Mouse (Mus musculus) midbrain, embryonic 13.5 days (tissue): Measurements from ENCODE around the gene Gm11733. TPM values are rescaled to one million over a fixed set of nuclear protein-coding genes. Genes with fewer than 3 reads are reported as not detected.
A peak's percentile ranks its signal among the peaks of the same experiment; 100 is the strongest.

Experiments used
- ATAC-seq: fragments of 200-750 bp; cut with Nextera tagmentation; 2 replicates; pipeline ENCODE4 v1.8.0; 2017; ENCODE audit warnings: mild to moderate bottlenecking, moderate TSS enrichment, moderate library complexity
- H3K27ac ChIP-seq: fragments of 300-500 bp; sonication (generic); 2 replicates; pipeline ENCODE4 v1.5.1; 2015; ENCODE audit warnings: inconsistent platforms, mild to moderate bottlenecking, moderate library complexity
- H3K27me3 ChIP-seq: fragments of 300-500 bp; sonication (generic); 2 replicates; pipeline ENCODE4 v1.6.1; 2015; ENCODE audit warnings: mild to moderate bottlenecking, inconsistent platforms
- H3K36me3 ChIP-seq: fragments of 300-500 bp; sonication (generic); 2 replicates; pipeline ENCODE4 v1.6.1; 2015; ENCODE audit warnings: mild to moderate bottlenecking, inconsistent platforms
- H3K4me1 ChIP-seq: fragments of 300-500 bp; sonication (generic); replicated peaks from 2 replicates; pipeline ENCODE4 v1.6.1; 2015; ENCODE audit warnings: inconsistent platforms
- H3K4me2 ChIP-seq: fragments of 300-500 bp; sonication (generic); replicated peaks from 2 replicates; pipeline ENCODE4 v1.6.1; 2015; ENCODE audit warnings: moderate library complexity, mild to moderate bottlenecking, inconsistent platforms
- H3K4me3 ChIP-seq: fragments of 300-500 bp; sonication (generic); replicated peaks from 2 replicates; pipeline ENCODE4 v1.5.1; 2015; ENCODE audit warnings: mild to moderate bottlenecking, inconsistent platforms
- H3K9ac ChIP-seq: fragments of 300-500 bp; sonication (generic); replicated peaks from 2 replicates; pipeline ENCODE4 v1.6.1; 2015; ENCODE audit warnings: mild to moderate bottlenecking, inconsistent platforms
- H3K9me3 ChIP-seq: fragments of 300-500 bp; sonication (generic); 2 replicates; pipeline ENCODE4 v1.6.1; 2016; ENCODE audit warnings: mild to moderate bottlenecking, inconsistent platforms
- WGBS: fragments of 180-500 bp; shearing (Covaris S2); methylation state at CpG from one replicate; pipeline ENCODE4 v1.1.7; 2015; 5-methylcytosine and 5-hydroxymethylcytosine counted together
- polyA plus RNA-seq: library from polyadenylated mRNA; unstranded; fragments of >200 nt; fragmentation: Nextera tagmentation; extraction: Ambion mirVana; gene quantifications from 2 replicates; pipeline ENCODE4 v1.2.1, GENCODE M21; 2015

Gm11733 gene
- polyA plus RNA-seq, 1 experiment from 2014 or later = not detected

DNA sequence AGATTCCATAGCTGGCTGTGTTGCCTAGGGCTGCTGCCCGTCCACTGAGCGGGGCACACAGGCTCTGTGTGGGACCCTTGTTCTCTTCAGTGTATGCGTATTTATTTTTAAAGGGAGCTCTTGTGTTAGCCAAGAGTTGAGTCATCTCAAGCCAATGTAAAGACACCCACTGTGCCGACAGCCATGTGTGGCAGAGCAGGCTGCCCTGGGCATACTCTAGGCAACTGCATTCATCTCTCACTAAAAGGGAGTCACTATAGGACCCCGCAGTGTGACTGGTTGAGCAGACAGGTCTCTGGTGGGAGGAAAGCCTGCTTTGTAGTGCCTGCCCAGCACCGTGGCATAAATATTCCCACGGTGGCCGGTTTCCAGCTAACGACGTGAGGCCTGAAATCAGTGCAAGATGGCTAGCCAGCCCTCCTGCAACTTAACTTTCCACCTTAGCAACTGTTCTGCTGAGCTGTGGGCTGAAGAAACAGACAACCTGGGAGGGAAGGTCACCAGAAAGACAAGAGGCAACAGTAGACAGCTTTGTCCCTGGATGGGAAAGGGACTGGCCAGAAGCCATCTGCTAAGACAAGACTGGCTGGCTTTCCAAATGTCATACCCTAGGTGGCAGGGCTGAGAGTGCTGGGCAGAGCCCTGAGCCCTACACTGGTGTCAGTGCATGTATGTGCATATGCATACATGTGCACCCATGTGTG is 31.7 kb downstream of the Gm11733 start:
- no peak for ATAC-seq
- H3K4me3 ChIP-seq = no peak overlapping the region
- no peak overlapping the region for H3K9ac ChIP-seq
- 75% methylated on average over 10 of the region's 10 CpGs for WGBS
- no peaks in the 10 kb centered on the region for H3K4me1 ChIP-seq
- H3K36me3 ChIP-seq = no peaks in the 10 kb centered on the region
- no peak overlapping the region for H3K27ac ChIP-seq
- 0 out of 2 replicates have a peak, but pooled peaks cover 4% of the 10 kb centered on the region for H3K9me3 ChIP-seq
- no peaks in the 10 kb centered on the region for H3K27me3 ChIP-seq
- H3K4me2 ChIP-seq = no peak overlapping the region

DNA sequence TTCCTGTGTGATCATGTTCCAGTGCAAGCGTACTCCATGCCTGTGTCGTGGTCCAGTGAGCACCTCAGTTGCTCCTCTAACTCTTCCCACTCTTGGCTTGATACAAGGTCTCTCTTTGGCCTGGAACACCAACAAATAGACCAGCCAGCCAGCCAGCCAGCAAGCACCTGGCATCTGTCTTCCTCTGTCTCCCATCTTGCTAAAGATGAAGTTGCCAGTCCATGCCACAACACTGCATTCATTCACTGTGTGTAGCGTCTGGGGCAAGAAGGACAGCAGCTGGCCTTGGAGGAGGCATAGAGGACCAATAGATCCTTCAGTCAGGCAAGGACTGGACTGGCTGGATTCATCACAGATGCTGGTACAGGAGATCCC is 32.2 kb downstream of the Gm11733 start:
- WGBS = 90% methylated on average over 3 of the region's 3 CpGs
- no peak overlapping the region for H3K27ac ChIP-seq
- 0 out of 2 replicates have a peak, but pooled peaks cover 4% of the 10 kb centered on the region for H3K9me3 ChIP-seq

DNA sequence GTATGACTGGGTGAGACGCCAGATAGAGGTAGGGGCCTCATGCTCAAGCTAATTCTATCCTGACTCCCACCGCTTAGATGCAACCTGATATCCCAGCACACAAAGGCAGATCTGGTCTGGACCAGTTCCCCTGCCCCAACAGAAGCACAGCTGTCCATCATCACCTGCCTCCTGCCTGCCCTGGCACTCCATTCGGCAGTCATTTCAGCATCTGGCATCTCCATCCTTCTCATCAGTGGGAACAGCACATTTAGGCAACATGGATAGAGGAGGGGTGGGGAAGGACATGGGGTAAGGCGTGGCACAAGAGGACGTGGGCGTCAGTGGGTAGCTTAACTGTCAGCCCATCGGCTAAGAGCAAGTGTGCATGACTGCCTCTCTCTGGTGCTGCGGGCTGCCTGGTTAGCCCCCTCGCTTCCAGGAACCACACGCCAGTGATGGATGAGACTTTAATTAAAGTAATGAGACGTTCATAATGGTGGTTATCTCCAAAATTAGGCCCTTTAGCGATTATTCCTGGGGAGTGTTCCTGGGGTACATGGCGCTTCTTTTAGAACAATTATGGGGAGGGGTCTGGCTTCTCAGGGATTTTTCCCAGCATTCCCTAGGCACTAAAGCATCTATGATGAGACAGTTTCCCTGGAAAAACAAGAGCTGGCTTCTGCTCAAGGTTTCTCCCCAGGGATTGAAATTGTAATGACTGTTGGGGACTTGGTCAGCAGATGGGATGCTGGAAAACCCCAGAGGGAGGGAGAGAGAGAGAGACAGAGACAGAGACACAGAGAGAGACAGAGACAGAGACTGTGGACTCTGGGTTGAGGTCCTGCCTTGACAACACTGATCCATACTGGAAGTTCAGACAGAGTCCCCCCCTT is 38.0 kb downstream of the Gm11733 start:
- Histone ChIP-seq H3K9ac (no peak overlapping the region), H3K36me3 (no peaks in the 10 kb centered on the region), H3K4me3 (no peak overlapping the region), H3K27ac (peak overlapping the region; percentile 81), H3K9me3 (0 out of 2 replicates have a peak, but pooled peaks cover 4% of the 10 kb centered on the region), H3K4me2 (no peak overlapping the region), H3K4me1 (peaks cover 41% of the 10 kb centered on the region), H3K27me3 (no peaks in the 10 kb centered on the region)
- ATAC-seq = no peak
- 72% methylated on average over 13 of the region's 13 CpGs for WGBS

More for the DNA sequence above, 32.2 kb downstream of the Gm11733 start:
- H3K27me3 ChIP-seq = no peaks in the 10 kb centered on the region
- H3K36me3 ChIP-seq = no peaks in the 10 kb centered on the region
- no peak overlapping the region for H3K4me2 ChIP-seq
- no peak overlapping the region for H3K9ac ChIP-seq
- no peak overlapping the region for H3K4me3 ChIP-seq
- no peak for ATAC-seq
- H3K4me1 ChIP-seq = no peaks in the 10 kb centered on the region

- Histone ChIP-seq H3K4me1 (peaks cover 41% of the 10 kb centered on the region), H3K27ac (peak overlapping the region; percentile 81), H3K4me2 (0 out of 2 replicates have a peak overlapping the region, but pooled peaks have one; percentile 9), H3K9ac (no peak overlapping the region), H3K4me3 (no peak overlapping the region), H3K36me3 (no peaks in the 10 kb centered on the region), H3K9me3 (0 out of 2 replicates have a peak, but pooled peaks cover 4% of the 10 kb centered on the region), H3K27me3 (no peaks in the 10 kb centered on the region)
- 52% methylated on average over 16 of the region's 16 CpGs for WGBS
- peak; percentile 79 for ATAC-seq
These were observed 38.8 kb downstream of the Gm11733 start for GRCm38 (mm10) chr11:117522879-117523519.

GRCm38 (mm10) chr11:117525606-117526349 is 41.6 kb downstream of the Gm11733 start:
- Histone ChIP-seq H3K4me3 (no peak overlapping the region), H3K27ac (peak overlapping the region; percentile 52), H3K27me3 (no peaks in the 10 kb centered on the region), H3K9ac (no peak overlapping the region), H3K36me3 (no peaks in the 10 kb centered on the region), H3K9me3 (no peaks in the 10 kb centered on the region), H3K4me1 (peaks cover 41% of the 10 kb centered on the region), H3K4me2 (no peak overlapping the region; the same call in 1 of the 2 replicates)
- no peak for ATAC-seq
- 22% methylated on average over 18 of the region's 18 CpGs for WGBS

GRCm38 (mm10) chr11:117532374-117532773 is 48.2 kb downstream of the Gm11733 start:
- Histone ChIP-seq H3K4me2 (no peak overlapping the region), H3K9ac (no peak overlapping the region), H3K36me3 (no peaks in the 10 kb centered on the region), H3K27me3 (0 out of 2 replicates have a peak, but pooled peaks cover 7% of the 10 kb centered on the region), H3K9me3 (no peaks in the 10 kb centered on the region), H3K27ac (0 out of 2 replicates have a peak overlapping the region, but pooled peaks have one; percentile 39), H3K4me3 (no peak overlapping the region), H3K4me1 (peaks cover 39% of the 10 kb centered on the region)
- no peak for ATAC-seq
- WGBS = 27% methylated on average over 10 of the region's 10 CpGs

DNA sequence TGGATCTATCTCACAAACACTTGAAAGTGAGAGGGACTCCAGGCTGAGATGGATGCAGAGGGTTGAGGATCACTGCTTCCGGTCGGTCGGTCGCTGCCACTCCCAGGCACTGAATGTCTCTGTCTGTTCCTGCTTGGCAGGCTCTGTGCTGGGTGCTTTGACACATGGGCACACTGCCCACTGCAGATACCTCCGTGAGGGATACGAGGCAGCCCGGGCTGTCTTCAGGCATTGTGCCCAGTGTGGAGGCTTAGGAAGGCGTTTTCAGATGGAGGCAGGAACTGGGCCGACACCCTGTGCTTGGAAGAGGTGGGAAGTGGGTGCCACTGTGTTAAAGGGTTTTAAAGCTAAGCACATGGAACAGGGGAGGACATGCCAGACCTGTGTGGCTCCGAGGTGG is 50.7 kb downstream of the Gm11733 start:
- Histone ChIP-seq H3K4me3 (no peak overlapping the region), H3K27ac (no peak overlapping the region), H3K9me3 (no peaks in the 10 kb centered on the region), H3K4me2 (no peak overlapping the region), H3K36me3 (no peaks in the 10 kb centered on the region), H3K4me1 (peaks cover 54% of the 10 kb centered on the region), H3K9ac (no peak overlapping the region), H3K27me3 (0 out of 2 replicates have a peak, but pooled peaks cover 7% of the 10 kb centered on the region)
- peak; percentile 38; the same call in 1 of the 2 replicates for ATAC-seq
- WGBS = 74% methylated on average over 10 of the region's 10 CpGs

DNA sequence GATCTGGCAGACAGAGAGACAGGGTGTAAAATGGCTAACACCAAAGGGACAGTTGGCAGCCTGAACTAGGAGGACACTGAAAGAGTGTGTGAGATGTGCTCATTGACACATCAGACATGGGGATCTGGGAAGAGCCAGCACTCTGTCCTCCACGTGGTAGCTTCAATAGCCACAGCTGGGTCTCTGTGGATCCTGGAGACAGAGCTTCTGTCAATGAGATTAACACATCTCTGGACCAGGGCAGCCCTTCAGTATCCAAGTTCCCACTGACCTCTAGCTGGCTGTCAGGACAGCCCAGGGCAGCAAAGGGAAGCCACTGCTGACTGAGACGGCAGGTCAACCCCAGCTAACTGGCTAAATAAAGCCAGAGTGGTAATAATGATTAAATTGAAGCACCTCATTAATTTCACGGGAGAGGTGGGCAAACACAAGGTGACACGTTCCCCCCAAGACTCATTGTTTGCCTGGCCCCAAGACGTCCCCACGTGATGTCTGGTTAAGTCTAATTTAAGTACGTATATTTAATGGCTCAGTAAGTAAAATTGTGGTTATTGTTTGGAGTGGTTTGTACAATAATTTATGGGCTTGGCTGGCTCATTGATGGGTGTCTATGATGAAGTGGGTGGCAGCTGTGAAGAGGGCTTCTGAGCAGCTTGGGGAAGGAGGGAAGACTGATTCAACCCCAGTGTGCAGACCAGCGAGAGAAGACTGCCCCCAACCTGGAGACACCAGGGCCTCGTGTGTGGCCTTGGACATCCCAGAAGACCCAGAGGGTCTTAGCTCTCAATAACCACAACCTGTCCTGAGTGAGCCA is 51.5 kb downstream of the Gm11733 start:
- ATAC-seq = no peak
- Histone ChIP-seq H3K4me1 (peaks cover 61% of the 10 kb centered on the region), H3K36me3 (no peaks in the 10 kb centered on the region), H3K9ac (no peak overlapping the region), H3K4me2 (no peak overlapping the region), H3K27me3 (0 out of 2 replicates have a peak, but pooled peaks cover 7% of the 10 kb centered on the region), H3K9me3 (no peaks in the 10 kb centered on the region), H3K27ac (no peak overlapping the region), H3K4me3 (no peak overlapping the region)
- 56% methylated on average over 9 of the region's 9 CpGs for WGBS

GRCm38 (mm10) chr11:117536586-117536985 is 52.4 kb downstream of the Gm11733 start:
- Histone ChIP-seq H3K36me3 (no peaks in the 10 kb centered on the region), H3K4me2 (no peak overlapping the region), H3K27me3 (0 out of 2 replicates have a peak, but pooled peaks cover 7% of the 10 kb centered on the region), H3K9ac (no peak overlapping the region), H3K4me1 (peaks cover 70% of the 10 kb centered on the region), H3K27ac (no peak overlapping the region), H3K9me3 (no peaks in the 10 kb centered on the region), H3K4me3 (no peak overlapping the region)
- WGBS = 55% methylated on average over 3 of the region's 3 CpGs
- no peak for ATAC-seq
